Mouse (Mus musculus): Measurements from ENCODE around the gene Tro. TPM values are rescaled to one million over a fixed set of nuclear protein-coding genes. Genes with fewer than 3 reads are reported as not detected.

The Tro gene
- not detected for total RNA-seq (2023)

DNA sequence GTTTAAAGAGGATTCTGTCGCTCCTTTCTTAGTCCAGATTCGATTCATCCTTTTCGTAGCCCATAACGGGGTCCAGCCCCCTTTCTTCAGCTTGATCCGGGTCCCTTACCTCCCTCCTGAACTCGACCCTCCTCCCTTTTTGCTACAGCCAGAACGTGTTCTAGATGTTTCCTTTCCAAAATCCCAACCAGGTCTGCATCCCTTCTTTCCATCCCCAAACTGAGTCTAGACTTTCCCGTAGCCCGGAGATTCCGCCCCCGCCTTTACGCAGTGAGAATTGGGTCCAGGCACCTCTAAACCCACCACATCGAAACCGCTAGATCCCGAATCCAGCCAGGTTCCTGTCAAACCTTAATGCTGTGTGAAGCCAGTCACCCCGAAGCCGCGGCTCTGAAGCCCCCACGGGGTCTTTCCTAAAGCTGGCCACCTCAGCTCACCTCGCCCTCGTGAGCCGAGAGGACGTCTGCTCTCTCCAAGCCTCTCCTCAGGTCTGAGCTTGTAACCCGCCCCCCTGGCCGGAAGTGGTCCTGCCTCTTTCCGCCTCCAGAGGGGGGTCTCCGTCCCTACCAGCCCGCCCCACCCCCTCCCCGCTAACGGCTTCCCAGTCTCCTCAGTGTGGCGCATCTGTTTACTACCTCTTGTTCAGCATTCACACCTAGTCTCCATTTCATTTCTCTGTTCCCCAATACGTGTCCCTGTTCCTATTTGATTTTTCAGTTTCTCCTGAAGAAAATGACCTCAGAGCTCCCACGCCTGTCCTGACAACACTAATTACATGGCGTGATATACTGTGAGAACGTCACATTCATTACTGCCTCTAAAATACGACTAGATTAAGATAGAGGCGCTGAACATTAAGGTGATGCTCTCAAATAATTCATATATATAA is at the start of gene Tro:
Gene Tro (minus strand): TSS at position 676 of the 889 bp plus-strand sequence.

Other genes with a start within 250 kb of the Tro start
- gene Tmem29, start 198.4 kb downstream of the Tro start, total RNA-seq (2023) = 10 to 100 TPM; 14.2 to 17.0 TPM
- 10 to 100 TPM; 16.4 to 20.3 TPM for gene Alas2, start 110.2 kb downstream of the Tro start, total RNA-seq (2023)
- 1 to 10 TPM; 3.0 to 5.0 TPM for gene Pfkfb1, start 69.4 kb downstream of the Tro start, total RNA-seq (2023)
- gene Apex2, start 67.7 kb downstream of the Tro start, total RNA-seq (2023) = 10 to 100 TPM in 1 of 2 experiments, 1 to 10 TPM in 1; 9.6 to 11.3 TPM
- gene Maged2, start 156.8 kb upstream of the Tro start, total RNA-seq (2023) = 1 to 10 TPM in 1 of 2 experiments, under 1 TPM in 1; 0.73 to 1.3 TPM

All from neutrophil, adult 83 days (primary cell).